Mouse (Mus musculus): ENCODE data around the gene Camp. TPM values are rescaled to one million over a fixed set of nuclear protein-coding genes. Genes with fewer than 3 reads are reported as not detected.

Camp gene
- total RNA-seq, 2 experiments from 2014 or later = not detected

DNA sequence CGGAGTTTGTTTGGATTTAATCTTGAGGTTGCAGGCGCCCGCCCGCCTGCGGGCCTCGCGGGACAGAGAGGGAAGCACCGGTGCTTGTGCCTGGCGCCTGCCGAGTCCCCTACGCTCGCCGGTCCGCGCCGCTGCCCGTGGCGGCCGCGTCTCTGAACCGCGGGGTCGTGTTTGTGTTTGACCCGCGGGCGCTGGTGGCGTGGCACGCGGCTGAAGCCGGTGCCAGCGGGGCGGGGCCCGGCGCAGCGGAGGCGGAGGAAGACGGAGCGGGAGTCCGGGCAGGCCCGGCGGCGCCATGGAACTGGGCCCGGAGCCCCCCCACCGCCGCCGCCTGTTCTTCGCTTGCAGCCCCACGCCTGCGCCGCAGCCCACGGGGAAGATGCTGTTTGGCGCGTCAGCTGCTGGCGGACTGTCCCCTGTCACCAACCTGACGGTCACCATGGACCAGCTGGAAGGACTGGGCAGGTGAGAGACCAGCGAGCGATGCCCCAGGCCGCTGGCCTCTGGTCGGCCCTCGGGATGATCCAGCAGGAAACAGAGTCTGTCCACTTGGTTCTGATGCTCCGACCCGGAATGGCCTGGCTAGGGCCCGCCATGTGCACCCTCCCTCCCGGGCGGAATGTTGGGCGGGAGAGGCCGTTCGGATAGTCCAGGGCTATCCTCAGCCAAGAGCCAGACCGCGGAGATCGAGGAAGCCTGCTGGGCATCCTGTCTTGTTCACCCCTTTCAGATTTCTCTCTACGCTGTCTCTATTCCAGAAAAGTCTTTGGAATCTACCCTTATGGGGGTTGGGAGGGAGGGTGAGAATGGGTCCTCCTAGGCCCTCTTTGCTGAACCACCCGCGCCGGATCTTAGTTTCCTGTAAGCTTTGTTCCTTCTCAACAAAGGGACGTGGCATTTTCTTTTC lies 26.5 kb upstream of the Camp start:
- DNase-seq (ENCODE audit: low spot score in 2 of 2) = peak; percentile 17 to 38
- TF ChIP-seq CTCF (conservative IDR thresholded peaks at IDR 0.05) = no peak
- peak overlapping the region; percentile 78 for H3K27ac ChIP-seq
- H3K4me3 ChIP-seq = peak overlapping the region; percentile 90

DNA sequence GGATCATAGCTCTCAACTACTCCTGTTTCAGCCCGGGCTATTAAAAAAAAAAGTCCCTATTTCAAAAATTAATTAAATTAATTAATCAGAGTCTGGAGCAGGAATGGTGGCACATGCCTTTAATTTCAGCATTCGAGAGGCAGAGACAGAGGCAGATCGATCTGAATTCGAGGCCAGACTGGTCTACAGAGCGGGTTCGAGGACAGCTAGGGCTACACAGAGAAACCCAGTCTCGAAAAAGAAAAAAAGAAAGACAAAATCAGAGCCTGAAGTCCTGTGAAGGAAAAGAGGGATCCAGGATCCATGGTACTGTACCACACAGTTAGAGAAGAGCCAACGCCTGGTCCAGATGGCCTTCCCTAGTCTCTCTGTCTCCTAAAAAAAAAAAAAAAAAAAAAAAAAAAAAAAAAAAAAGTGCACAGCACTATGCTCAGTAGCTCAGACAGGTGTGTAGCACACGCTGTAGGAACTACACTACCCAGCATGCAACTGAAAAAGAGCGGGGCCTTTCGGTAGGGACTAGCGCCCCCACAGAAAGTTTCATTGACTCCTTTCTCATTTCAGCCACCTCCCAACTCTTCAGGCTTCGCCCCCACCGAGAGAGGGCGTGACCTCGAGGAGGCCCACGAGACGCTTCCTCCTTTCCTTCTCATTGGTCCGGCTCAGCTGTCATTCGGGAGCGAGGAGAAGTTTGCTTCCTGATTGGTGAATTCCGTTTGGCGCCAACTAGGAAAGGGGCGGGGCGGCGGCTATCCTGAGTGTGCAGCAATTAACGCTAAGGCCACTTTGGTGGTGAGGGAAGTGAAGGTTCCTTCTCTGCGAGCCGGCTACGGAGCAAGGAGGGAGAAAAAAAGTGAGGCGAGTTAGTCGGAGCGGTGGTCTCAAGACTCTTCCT lies 25.6 kb upstream of the Camp start, which contains the start of gene Cdc25a:
Cdc25a (plus strand) TSS at position 783 of the 895 bp plus-strand sequence.
- peak within 1 kb of the TSS; percentile 78 for H3K27ac ChIP-seq
- DNase-seq (ENCODE audit: low spot score in 2 of 2) = peak; percentile 94 to 97
- TF ChIP-seq CTCF (conservative IDR thresholded peaks at IDR 0.05) = peak; percentile 69

DNA sequence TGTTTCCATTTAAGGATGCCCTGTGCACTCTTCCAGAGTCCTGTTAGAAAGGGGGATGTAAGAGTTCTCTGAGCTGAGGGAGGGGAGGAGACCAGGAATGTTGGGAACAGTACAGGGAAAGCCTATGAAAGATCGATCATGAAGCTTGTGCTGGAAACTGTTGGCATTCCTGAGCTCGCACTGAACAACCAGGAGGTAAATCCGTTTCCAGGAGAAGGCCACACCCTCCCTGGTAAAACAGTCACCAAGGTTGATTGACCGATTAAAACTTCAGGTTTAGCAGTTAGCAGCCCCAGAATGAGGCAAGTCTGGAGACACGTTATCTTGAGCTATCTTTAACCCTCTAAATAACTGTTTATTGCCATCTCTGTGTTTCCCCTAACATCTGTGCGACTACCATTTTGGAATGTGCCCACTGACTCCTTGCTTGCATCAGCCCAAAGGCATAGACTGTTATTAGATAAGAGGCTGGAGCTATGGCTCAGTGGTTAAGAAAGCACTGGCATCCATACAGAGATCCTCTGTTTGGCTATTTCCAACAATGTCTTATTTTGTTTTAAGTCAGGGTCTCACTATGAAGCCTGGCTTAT lies 21.7 kb upstream of the Camp start:
- no peak for DNase-seq (ENCODE audit: low spot score in 2 of 2)
- no peak overlapping the region for H3K4me3 ChIP-seq
- no peak overlapping the region for H3K27ac ChIP-seq
- no peak for TF ChIP-seq CTCF (conservative IDR thresholded peaks at IDR 0.05)

More for the DNA sequence above, 25.6 kb upstream of the Camp start, which contains the start of gene Cdc25a:
- peak within 1 kb of the TSS; percentile 90 for H3K4me3 ChIP-seq

DNA sequence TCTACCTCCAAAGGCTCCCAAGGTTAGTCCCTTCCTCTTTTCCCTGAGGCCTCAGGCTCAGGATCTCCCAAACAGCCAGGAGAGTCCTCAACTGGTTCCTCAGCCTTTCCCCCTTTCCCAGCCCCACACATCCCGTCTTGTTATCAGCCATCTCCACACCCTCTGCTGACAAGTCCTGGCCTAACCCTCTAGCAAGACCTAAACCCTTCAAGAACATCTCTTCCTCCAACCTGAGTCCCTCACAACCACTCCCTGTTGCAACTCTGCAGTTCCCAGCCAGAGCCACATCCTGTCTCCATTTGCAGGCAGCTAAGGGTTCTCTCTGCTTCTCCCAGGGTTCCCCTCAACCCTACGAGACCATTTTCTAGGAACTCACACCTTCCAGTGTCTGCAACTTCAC lies 16.8 kb upstream of the Camp start:
- no peak for TF ChIP-seq CTCF (conservative IDR thresholded peaks at IDR 0.05)
- H3K4me3 ChIP-seq = no peak overlapping the region
- no peak for DNase-seq (ENCODE audit: low spot score in 2 of 2)
- H3K27ac ChIP-seq = no peak overlapping the region

DNA sequence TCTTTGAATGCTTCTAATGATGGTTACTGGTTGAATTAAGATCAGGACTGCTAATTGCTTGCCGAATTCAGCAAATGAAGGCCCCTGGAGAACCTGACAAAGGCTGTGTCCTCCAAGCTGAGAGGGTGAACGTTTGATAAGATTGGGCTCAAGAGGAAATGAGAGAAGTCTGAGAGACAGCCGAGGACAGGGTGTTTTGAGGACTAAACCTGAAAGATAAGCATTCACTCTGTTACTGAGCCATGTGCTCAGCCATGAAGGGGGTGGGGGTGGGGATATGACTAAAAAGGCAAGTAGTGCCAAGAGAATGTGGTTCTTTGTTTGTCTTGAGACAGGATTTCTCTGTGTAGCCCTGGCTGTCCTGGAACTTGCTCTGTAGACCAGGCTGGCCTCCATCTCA lies 13.7 kb upstream of the Camp start:
- DNase-seq (ENCODE audit: low spot score in 2 of 2) = no peak
- no peak overlapping the region for H3K4me3 ChIP-seq
- H3K27ac ChIP-seq = no peak overlapping the region
- TF ChIP-seq CTCF (conservative IDR thresholded peaks at IDR 0.05) = no peak

DNA sequence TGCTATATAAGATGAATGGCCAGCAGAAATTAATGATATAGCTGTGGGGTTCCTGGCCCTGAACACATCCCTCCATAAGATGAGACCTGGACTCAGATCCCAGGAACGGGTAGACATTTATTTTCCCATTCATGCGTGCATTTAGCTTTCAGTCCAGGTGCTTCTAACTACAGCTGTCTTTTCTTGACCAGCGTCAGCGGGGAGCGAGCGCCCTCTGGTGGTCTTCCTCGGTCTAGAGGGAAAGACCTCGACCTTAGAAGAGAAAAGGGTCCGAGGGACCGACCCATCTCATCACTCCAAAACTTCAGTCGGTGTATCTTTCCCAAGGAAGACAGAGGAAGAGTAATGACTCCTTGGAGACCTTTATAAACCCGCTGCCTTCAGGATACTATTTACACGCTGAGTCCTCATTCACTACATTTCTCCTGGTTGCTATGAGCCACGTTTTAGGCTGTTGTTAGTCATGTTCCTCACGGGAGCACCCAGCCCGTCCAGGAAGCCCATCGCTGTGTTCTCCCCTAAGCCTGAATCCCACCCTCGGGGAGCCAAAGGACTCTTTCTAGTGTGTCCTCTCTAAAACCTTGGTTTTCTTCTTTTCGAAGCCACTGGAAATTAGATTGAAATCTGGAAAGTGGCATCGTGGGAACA lies 13.1 kb upstream of the Camp start:
- DNase-seq (ENCODE audit: low spot score in 2 of 2) = peak; percentile 50 to 81
- peak; percentile 97 for TF ChIP-seq CTCF (conservative IDR thresholded peaks at IDR 0.05)
- Histone ChIP-seq H3K4me3 (peak overlapping the region; percentile 35), H3K27ac (no peak overlapping the region)

DNA sequence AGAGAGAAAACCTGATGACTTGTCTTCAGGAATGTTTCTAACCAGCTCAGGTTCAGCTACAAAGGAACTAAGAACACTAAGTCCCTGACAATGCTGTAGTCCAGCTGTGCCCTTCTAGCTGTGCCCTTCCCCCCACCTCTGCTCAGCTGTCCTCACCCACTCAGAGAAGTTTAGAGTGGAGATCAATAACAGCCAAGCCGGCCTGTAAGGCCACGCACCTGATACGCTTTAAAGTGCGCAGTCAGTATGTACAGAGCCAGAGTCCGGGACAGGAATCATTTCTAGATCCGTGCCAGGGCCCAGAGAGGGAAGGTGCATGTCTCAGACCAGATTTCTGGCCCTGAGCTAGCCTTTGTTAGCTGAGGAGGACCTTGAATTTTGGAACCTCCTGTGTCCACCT lies 6.5 kb upstream of the Camp start:
- DNase-seq (ENCODE audit: low spot score in 2 of 2) = no peak
- Histone ChIP-seq H3K4me3 (no peak overlapping the region), H3K27ac (no peak overlapping the region)
- no peak for TF ChIP-seq CTCF (conservative IDR thresholded peaks at IDR 0.05)

DNA sequence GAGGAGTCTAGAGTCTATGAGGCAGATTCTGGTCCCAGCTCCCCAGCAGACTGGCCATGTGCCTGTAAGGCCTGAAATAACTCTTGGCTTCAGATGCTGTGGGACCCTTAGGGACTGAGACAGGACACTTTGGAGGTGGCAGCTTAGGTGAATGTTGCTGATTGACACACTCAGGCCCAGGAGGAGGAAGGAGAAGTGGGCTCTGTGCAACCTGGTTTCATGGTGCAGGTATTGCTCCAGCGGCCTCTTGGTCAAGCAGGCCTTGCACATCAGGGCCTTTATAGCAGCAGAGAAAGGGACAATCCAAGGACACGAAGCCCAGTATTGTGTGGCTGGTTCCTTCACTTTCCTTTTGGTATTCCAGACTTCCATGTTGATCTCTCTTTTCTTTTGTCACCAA lies 4.9 kb upstream of the Camp start:
- Histone ChIP-seq H3K27ac (no peak overlapping the region), H3K4me3 (no peak overlapping the region)
- TF ChIP-seq CTCF (conservative IDR thresholded peaks at IDR 0.05) = no peak
- no peak for DNase-seq (ENCODE audit: low spot score in 2 of 2)

DNA sequence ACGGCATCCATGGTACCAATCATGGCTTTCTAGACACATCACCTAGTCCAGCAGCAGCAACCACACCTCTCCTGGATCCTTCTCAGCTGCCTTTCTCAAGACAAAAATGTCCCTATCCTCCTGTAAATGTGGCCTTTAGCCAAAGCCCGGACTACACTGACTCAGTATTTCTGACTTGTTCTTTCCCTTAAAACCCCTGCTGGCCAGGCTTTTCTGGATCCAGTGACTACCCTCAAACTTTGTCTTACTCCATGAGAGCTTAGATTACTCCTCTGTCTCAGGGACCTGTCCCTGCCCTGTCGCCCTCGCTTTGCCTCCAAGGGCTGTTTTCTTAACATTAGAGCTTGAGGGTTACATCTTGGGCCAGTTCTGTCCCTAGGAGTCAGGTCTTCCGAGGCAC lies 682 bp upstream of the Camp start:
- Histone ChIP-seq H3K27ac (no peak overlapping the region), H3K4me3 (no peak overlapping the region)
- no peak for TF ChIP-seq CTCF (conservative IDR thresholded peaks at IDR 0.05)
- no peak for DNase-seq (ENCODE audit: low spot score in 2 of 2)

DNA sequence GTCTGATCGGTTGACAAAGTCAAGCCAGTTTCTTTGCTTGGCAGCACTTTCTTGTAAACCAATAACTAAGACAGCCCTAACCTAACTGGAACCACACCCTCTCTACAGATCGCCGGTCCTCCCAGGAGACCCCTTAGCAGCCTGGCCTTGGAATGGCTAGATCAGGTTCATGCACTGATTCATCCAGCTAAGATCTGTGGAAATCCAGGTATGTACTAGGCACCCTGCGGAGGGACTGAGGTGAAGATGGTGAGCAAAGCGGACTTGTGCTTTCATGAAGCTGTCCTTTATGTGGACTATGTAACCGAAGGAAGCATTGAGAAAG lies 16.4 kb downstream of the Camp start:
- no peak for TF ChIP-seq CTCF (conservative IDR thresholded peaks at IDR 0.05)
- DNase-seq (ENCODE audit: low spot score in 2 of 2) = no peak
- Histone ChIP-seq H3K4me3 (peak overlapping the region; percentile 77), H3K27ac (peak overlapping the region; percentile 93)

DNA sequence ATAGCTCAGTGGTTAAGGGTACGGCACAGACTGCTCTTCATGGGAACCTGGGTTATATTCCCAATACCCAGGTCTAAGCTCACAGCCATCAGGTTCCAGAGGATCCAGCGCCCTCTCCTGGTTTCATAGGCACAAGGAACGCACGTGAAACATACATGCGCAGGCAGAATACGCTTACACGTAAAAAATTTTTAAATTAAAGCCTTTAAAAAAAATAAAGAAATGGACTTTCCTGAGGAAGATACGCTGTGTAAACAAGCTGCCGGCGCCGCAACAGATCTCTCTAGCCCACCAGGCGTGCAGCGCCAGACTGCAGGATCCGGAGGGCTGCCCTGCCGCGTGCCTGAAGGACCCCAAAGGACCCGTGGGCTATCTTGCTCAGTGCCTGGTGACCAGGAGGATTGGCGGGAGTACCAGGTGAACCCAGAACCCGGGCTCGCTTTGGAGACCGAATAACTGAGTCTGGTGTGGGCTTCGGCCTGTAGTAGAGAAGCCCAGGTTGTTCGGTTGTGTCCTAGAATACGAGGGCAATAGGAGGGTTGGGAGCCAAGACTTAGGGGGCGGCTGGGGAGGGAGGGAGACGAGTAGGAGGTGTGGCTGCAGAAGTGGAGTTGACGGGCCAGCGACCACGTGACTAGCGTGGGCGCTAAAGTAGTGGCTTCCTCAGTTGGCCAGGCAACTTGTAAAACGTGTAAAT lies 16.9 kb downstream of the Camp start, which contains the start of gene Nme6:
Nme6 (plus strand) TSS at position 359 of the 697 bp plus-strand sequence.
- peak; percentile 73 to 83 for DNase-seq (ENCODE audit: low spot score in 2 of 2)
- H3K4me3 ChIP-seq = peak within 1 kb of the TSS; percentile 77
- peak within 1 kb of the TSS; percentile 93 for H3K27ac ChIP-seq
- TF ChIP-seq CTCF (conservative IDR thresholded peaks at IDR 0.05) = peak; percentile 94

DNA sequence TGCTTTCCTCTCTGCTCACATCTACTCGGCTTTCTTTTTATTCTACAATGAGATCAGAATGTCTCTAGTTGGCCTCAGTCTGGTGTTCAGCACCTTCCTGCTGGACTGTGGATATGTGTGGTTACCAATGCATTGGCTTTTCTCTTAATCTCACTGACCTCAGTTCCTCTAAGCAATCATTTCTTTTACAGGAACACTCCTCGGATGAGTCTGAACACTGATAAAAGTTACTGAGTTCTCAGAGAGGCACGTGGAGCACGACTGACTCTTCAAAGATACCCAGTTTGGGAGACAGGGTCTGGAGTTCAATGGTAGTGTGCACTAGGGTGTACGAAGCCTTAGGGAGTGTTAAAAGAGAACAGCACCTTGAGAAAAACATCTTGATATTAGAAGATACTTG lies 23.2 kb downstream of the Camp start:
- no peak overlapping the region for H3K27ac ChIP-seq
- no peak overlapping the region for H3K4me3 ChIP-seq
- no peak for DNase-seq (ENCODE audit: low spot score in 2 of 2)
- TF ChIP-seq CTCF (conservative IDR thresholded peaks at IDR 0.05) = no peak

All from layer of hippocampus, adult 2 months (tissue).